Mouse (Mus musculus): ENCODE measurements around the gene Tmem50b. TPM values are rescaled to one million over a fixed set of nuclear protein-coding genes. Genes with fewer than 3 reads are reported as not detected.

Gene Tmem50b
- polyA plus RNA-seq, 1 experiment from 2014 or later: 31.6 TPM

GRCm38 (mm10) chr16:91546836-91547741 lies 50.5 kb downstream of the Tmem50b start, which contains the start of gene Ifngr2:
Gene Ifngr2, plus strand, starts transcription at chr16:91547072.
- no peak within 1 kb of the TSS for H3K27ac ChIP-seq (replicated peaks; ENCODE audit: low read depth, low read length)
- peak within 1 kb of the TSS; percentile 93 for H3K9ac ChIP-seq (ENCODE audit: low read length)
- ATAC-seq (ENCODE audit: insufficient number of reproducible peaks, low FRiP score, low TSS enrichment, low read depth): peak; percentile 87
- H3K27me3 ChIP-seq (ENCODE audit: control insufficient read depth, insufficient read depth, low read length): no peaks in the 10 kb centered on the region
- DNase-seq (ENCODE audit: low spot score): peak; percentile 73
- H3K36me3 ChIP-seq (ENCODE audit: control insufficient read depth, insufficient read depth, low read length): no peaks in the 10 kb centered on the region
- WGBS: under 1% methylated on average over 38 of the region's 74 CpGs
- H3K4me3 ChIP-seq (ENCODE audit: low read depth, low read length): peak within 1 kb of the TSS; percentile 98
- H3K4me2 ChIP-seq (ENCODE audit: low read depth, severe bottlenecking): peak within 1 kb of the TSS; percentile 87
- peaks cover 8% of the 10 kb centered on the region for H3K4me1 ChIP-seq (ENCODE audit: control insufficient read depth, insufficient read depth, low read length)
- H3K9me3 ChIP-seq (ENCODE audit: control insufficient read depth, low read length): no peaks in the 10 kb centered on the region

GRCm38 (mm10) chr16:91546391-91546835 lies 51.2 kb downstream of the Tmem50b start:
- Histone ChIP-seq H3K4me2 (ENCODE audit: low read depth, severe bottlenecking) (peak overlapping the region; percentile 87), H3K27ac (replicated peaks; ENCODE audit: low read depth, low read length) (no peak overlapping the region), H3K36me3 (ENCODE audit: control insufficient read depth, insufficient read depth, low read length) (no peaks in the 10 kb centered on the region), H3K9me3 (ENCODE audit: control insufficient read depth, low read length) (no peaks in the 10 kb centered on the region), H3K4me1 (ENCODE audit: control insufficient read depth, insufficient read depth, low read length) (peaks cover 8% of the 10 kb centered on the region), H3K4me3 (ENCODE audit: low read depth, low read length) (peak overlapping the region; percentile 98), H3K9ac (ENCODE audit: low read length) (peak overlapping the region; percentile 93; the same call in 1 of the 2 replicates), H3K27me3 (ENCODE audit: control insufficient read depth, insufficient read depth, low read length) (no peaks in the 10 kb centered on the region)
- WGBS: 12% methylated on average over 14 of the region's 14 CpGs
- DNase-seq (ENCODE audit: low spot score) (no peak), ATAC-seq (ENCODE audit: insufficient number of reproducible peaks, low FRiP score, low TSS enrichment, low read depth) (peak; percentile 48; the same call in 1 of the 2 replicates)

- H3K36me3 ChIP-seq (ENCODE audit: control insufficient read depth, insufficient read depth, low read length): no peaks in the 10 kb centered on the region
- DNase-seq (ENCODE audit: low spot score) (no peak), ATAC-seq (ENCODE audit: insufficient number of reproducible peaks, low FRiP score, low TSS enrichment, low read depth) (no peak)
- H3K4me2 ChIP-seq (ENCODE audit: low read depth, severe bottlenecking): no peak overlapping the region
- no peaks in the 10 kb centered on the region for H3K27me3 ChIP-seq (ENCODE audit: control insufficient read depth, insufficient read depth, low read length)
- H3K9ac ChIP-seq (ENCODE audit: low read length): no peak overlapping the region; the same call in 1 of the 2 replicates
- H3K4me1 ChIP-seq (ENCODE audit: control insufficient read depth, insufficient read depth, low read length): peaks cover 8% of the 10 kb centered on the region
- 64% methylated on average over 10 of the region's 10 CpGs for WGBS
- H3K4me3 ChIP-seq (ENCODE audit: low read depth, low read length): no peak overlapping the region
- no peak overlapping the region for H3K27ac ChIP-seq (replicated peaks; ENCODE audit: low read depth, low read length)
- no peaks in the 10 kb centered on the region for H3K9me3 ChIP-seq (ENCODE audit: control insufficient read depth, low read length)
Measured at GRCm38 (mm10) chr16:91545597-91546281, 51.9 kb downstream of the Tmem50b start.

- no peak overlapping the region for H3K4me2 ChIP-seq (ENCODE audit: low read depth, severe bottlenecking)
- H3K36me3 ChIP-seq (ENCODE audit: control insufficient read depth, insufficient read depth, low read length): no peaks in the 10 kb centered on the region
- no peak overlapping the region for H3K9ac ChIP-seq (ENCODE audit: low read length)
- no peaks in the 10 kb centered on the region for H3K27me3 ChIP-seq (ENCODE audit: control insufficient read depth, insufficient read depth, low read length)
- DNase-seq (ENCODE audit: low spot score) (no peak), ATAC-seq (ENCODE audit: insufficient number of reproducible peaks, low FRiP score, low TSS enrichment, low read depth) (no peak)
- H3K9me3 ChIP-seq (ENCODE audit: control insufficient read depth, low read length): no peaks in the 10 kb centered on the region
- WGBS: 95% methylated on average over 1 of the region's 1 CpGs
- no peak overlapping the region for H3K4me3 ChIP-seq (ENCODE audit: low read depth, low read length)
- peaks cover 8% of the 10 kb centered on the region for H3K4me1 ChIP-seq (ENCODE audit: control insufficient read depth, insufficient read depth, low read length)
- H3K27ac ChIP-seq (replicated peaks; ENCODE audit: low read depth, low read length): no peak overlapping the region
Measured at GRCm38 (mm10) chr16:91543619-91544018, 54.0 kb downstream of the Tmem50b start.

- no peak overlapping the region for H3K27ac ChIP-seq (replicated peaks; ENCODE audit: low read depth, low read length)
- no peaks in the 10 kb centered on the region for H3K9me3 ChIP-seq (ENCODE audit: control insufficient read depth, low read length)
- H3K4me3 ChIP-seq (ENCODE audit: low read depth, low read length): no peak overlapping the region
- 39% methylated on average over 10 of the region's 10 CpGs for WGBS
- no peaks in the 10 kb centered on the region for H3K27me3 ChIP-seq (ENCODE audit: control insufficient read depth, insufficient read depth, low read length)
- ATAC-seq (ENCODE audit: insufficient number of reproducible peaks, low FRiP score, low TSS enrichment, low read depth) (no peak), DNase-seq (ENCODE audit: low spot score) (no peak)
- H3K9ac ChIP-seq (ENCODE audit: low read length): no peak overlapping the region
- no peak overlapping the region; the same call in 1 of the 2 replicates for H3K4me2 ChIP-seq (ENCODE audit: low read depth, severe bottlenecking)
- peaks cover 4% of the 10 kb centered on the region; the same call in 1 of the 2 replicates for H3K4me1 ChIP-seq (ENCODE audit: control insufficient read depth, insufficient read depth, low read length)
- H3K36me3 ChIP-seq (ENCODE audit: control insufficient read depth, insufficient read depth, low read length): no peaks in the 10 kb centered on the region
Measured at GRCm38 (mm10) chr16:91541573-91542081, 56.0 kb downstream of the Tmem50b start.

- 65% methylated on average over 9 of the region's 9 CpGs for WGBS
- Histone ChIP-seq H3K9me3 (ENCODE audit: control insufficient read depth, low read length) (no peaks in the 10 kb centered on the region), H3K4me2 (ENCODE audit: low read depth, severe bottlenecking) (no peak overlapping the region), H3K36me3 (ENCODE audit: control insufficient read depth, insufficient read depth, low read length) (no peaks in the 10 kb centered on the region), H3K9ac (ENCODE audit: low read length) (no peak overlapping the region), H3K4me3 (ENCODE audit: low read depth, low read length) (no peak overlapping the region), H3K27me3 (ENCODE audit: control insufficient read depth, insufficient read depth, low read length) (no peaks in the 10 kb centered on the region), H3K27ac (replicated peaks; ENCODE audit: low read depth, low read length) (no peak overlapping the region), H3K4me1 (ENCODE audit: control insufficient read depth, insufficient read depth, low read length) (no peaks in the 10 kb centered on the region)
- ATAC-seq (ENCODE audit: insufficient number of reproducible peaks, low FRiP score, low TSS enrichment, low read depth) (no peak), DNase-seq (ENCODE audit: low spot score) (no peak)
Measured at GRCm38 (mm10) chr16:91538513-91538912, 59.1 kb downstream of the Tmem50b start.

GRCm38 (mm10) chr16:91538051-91538450 lies 59.5 kb downstream of the Tmem50b start:
- ATAC-seq (ENCODE audit: insufficient number of reproducible peaks, low FRiP score, low TSS enrichment, low read depth) (no peak), DNase-seq (ENCODE audit: low spot score) (no peak)
- H3K4me3 ChIP-seq (ENCODE audit: low read depth, low read length): no peak overlapping the region
- H3K9ac ChIP-seq (ENCODE audit: low read length): no peak overlapping the region
- WGBS: 85% methylated on average over 6 of the region's 6 CpGs
- no peaks in the 10 kb centered on the region for H3K9me3 ChIP-seq (ENCODE audit: control insufficient read depth, low read length)
- no peak overlapping the region for H3K4me2 ChIP-seq (ENCODE audit: low read depth, severe bottlenecking)
- H3K36me3 ChIP-seq (ENCODE audit: control insufficient read depth, insufficient read depth, low read length): no peaks in the 10 kb centered on the region
- H3K4me1 ChIP-seq (ENCODE audit: control insufficient read depth, insufficient read depth, low read length): no peaks in the 10 kb centered on the region
- H3K27ac ChIP-seq (replicated peaks; ENCODE audit: low read depth, low read length): no peak overlapping the region
- no peaks in the 10 kb centered on the region for H3K27me3 ChIP-seq (ENCODE audit: control insufficient read depth, insufficient read depth, low read length)

- ATAC-seq (ENCODE audit: insufficient number of reproducible peaks, low FRiP score, low TSS enrichment, low read depth) (no peak), DNase-seq (ENCODE audit: low spot score) (no peak)
- Histone ChIP-seq H3K36me3 (ENCODE audit: control insufficient read depth, insufficient read depth, low read length) (no peaks in the 10 kb centered on the region), H3K27ac (replicated peaks; ENCODE audit: low read depth, low read length) (no peak overlapping the region), H3K9me3 (ENCODE audit: control insufficient read depth, low read length) (no peaks in the 10 kb centered on the region), H3K27me3 (ENCODE audit: control insufficient read depth, insufficient read depth, low read length) (no peaks in the 10 kb centered on the region), H3K9ac (ENCODE audit: low read length) (no peak overlapping the region), H3K4me3 (ENCODE audit: low read depth, low read length) (no peak overlapping the region), H3K4me2 (ENCODE audit: low read depth, severe bottlenecking) (no peak overlapping the region), H3K4me1 (ENCODE audit: control insufficient read depth, insufficient read depth, low read length) (no peaks in the 10 kb centered on the region)
- WGBS: 79% methylated on average over 3 of the region's 3 CpGs
Measured at GRCm38 (mm10) chr16:91537065-91537464, 60.5 kb downstream of the Tmem50b start.
